ENCODE assay signal across 10 mouse cellular contexts in genomic region chr2:71160307-71160861, GRCm38 (mm10). TPM values are rescaled to one million over a fixed set of nuclear protein-coding genes. Genes with fewer than 3 reads are reported as not detected.
DNase-seq lines count a peak whose midpoint lies in the region; ATAC-seq lines count a peak whose summit lies in the region.
"Had no signal": no experiment of that assay in that cellular context is flagged by ENCODE, and none has a peak within 500 bp of the region (broad histone marks: within the 10 kb centered on the region; RNA-seq: fewer than 3 reads in every experiment).

No protein-coding gene starts in this region.

- H3K36me3 ChIP-seq in heart, embryonic 10.5 days = no peaks in the 10 kb centered on the region
- H3K36me3 ChIP-seq in lung, embryonic 16.5 days (ENCODE audit: control insufficient read depth, insufficient read depth, low read length) = no peaks in the 10 kb centered on the region
- H3K36me3 ChIP-seq in hindbrain, embryonic 12.5 days = no peaks in the 10 kb centered on the region
- H3K36me3 ChIP-seq in neural tube, embryonic 14.5 days (ENCODE audit: control insufficient read depth, insufficient read depth, low read length) = no peaks in the 10 kb centered on the region
- H3K36me3 ChIP-seq: limb, embryonic 12.5 days had no signal

- H3K27ac ChIP-seq in heart, embryonic 10.5 days = no peak overlapping the region
- no peak overlapping the region for H3K27ac ChIP-seq in lung, embryonic 16.5 days (ENCODE audit: low read length)
- 0 out of 2 replicates have a peak overlapping the region, but pooled peaks have one; percentile 48 for H3K27ac ChIP-seq in hindbrain, embryonic 12.5 days
- H3K27ac ChIP-seq in neural tube, embryonic 14.5 days (ENCODE audit: low read depth, low read length) = peak overlapping the region; percentile 57; the same call in 1 of the 2 replicates
- H3K27ac ChIP-seq: limb, embryonic 12.5 days had no signal

- 53% methylated on average over 11 of the region's 11 CpGs for WGBS in heart, embryonic 10.5 days
- WGBS in lung, embryonic 16.5 days = 35% methylated on average over 11 of the region's 11 CpGs
- 61% methylated on average over 11 of the region's 11 CpGs for WGBS in hindbrain, embryonic 12.5 days
- WGBS in neural tube, embryonic 14.5 days = 36% methylated on average over 11 of the region's 11 CpGs

- no peak for DNase-seq in heart, embryonic 10.5 days (ENCODE audit: low spot score)
- no peak for DNase-seq in heart, postnatal 4 days
- no peak for DNase-seq in lung, adult 18-20 months
- no peak for DNase-seq in urinary bladder, postnatal 25 days (ENCODE audit: low spot score)
- DNase-seq: cerebellum, adult 9-10 months had no signal

- ATAC-seq in lung, embryonic 16.5 days (ENCODE audit: low read depth) = no peak
- ATAC-seq in hindbrain, embryonic 12.5 days (ENCODE audit: low FRiP score) = peak; percentile 64; the same call in 1 of the 2 replicates
- ATAC-seq in neural tube, embryonic 14.5 days (ENCODE audit: low read depth) = peak; percentile 73
- no peak for ATAC-seq in megakaryocyte, adult 5-6 weeks (ENCODE audit: poor library complexity, severe bottlenecking)

- peaks cover 11% of the 10 kb centered on the region; the same call in 1 of the 2 replicates for H3K4me1 ChIP-seq in heart, embryonic 10.5 days
- H3K4me1 ChIP-seq in lung, embryonic 16.5 days (replicated peaks; ENCODE audit: control insufficient read depth, insufficient read depth, low read length) = no peaks in the 10 kb centered on the region; the same call in 1 of the 2 replicates
- peaks cover 14% of the 10 kb centered on the region; the same call in 1 of the 2 replicates for H3K4me1 ChIP-seq in hindbrain, embryonic 12.5 days
- no peaks in the 10 kb centered on the region for H3K4me1 ChIP-seq in neural tube, embryonic 14.5 days (ENCODE audit: control insufficient read depth, insufficient read depth, low read length)

- H3K4me2 ChIP-seq in lung, embryonic 16.5 days (ENCODE audit: low read depth, low read length) = peak overlapping the region; percentile 17; the same call in 1 of the 2 replicates
- H3K4me2 ChIP-seq in hindbrain, embryonic 12.5 days (replicated peaks) = no peak overlapping the region
- peak overlapping the region; percentile 16; the same call in 1 of the 2 replicates for H3K4me2 ChIP-seq in neural tube, embryonic 14.5 days (ENCODE audit: low read depth, low read length)
- H3K4me2 ChIP-seq: limb, embryonic 12.5 days had no signal

- H3K9ac ChIP-seq in lung, embryonic 16.5 days (ENCODE audit: low read length) = no peak overlapping the region
- no peak overlapping the region for H3K9ac ChIP-seq in hindbrain, embryonic 12.5 days
- H3K9ac ChIP-seq in neural tube, embryonic 14.5 days (replicated peaks; ENCODE audit: low read depth, low read length) = no peak overlapping the region
- H3K9ac ChIP-seq: limb, embryonic 12.5 days had no signal

- no peaks in the 10 kb centered on the region for H3K27me3 ChIP-seq in heart, embryonic 10.5 days (ENCODE audit: insufficient read depth, poor library complexity, severe bottlenecking)
- H3K27me3 ChIP-seq in lung, embryonic 16.5 days (ENCODE audit: control insufficient read depth, insufficient read depth, low read depth, low read length) = no peaks in the 10 kb centered on the region
- no peaks in the 10 kb centered on the region for H3K27me3 ChIP-seq in hindbrain, embryonic 12.5 days
- no peaks in the 10 kb centered on the region for H3K27me3 ChIP-seq in neural tube, embryonic 14.5 days (ENCODE audit: control insufficient read depth, insufficient read depth, low read length)
- H3K27me3 ChIP-seq: limb, embryonic 12.5 days had no signal

- H3K9me3 ChIP-seq in heart, embryonic 10.5 days = no peaks in the 10 kb centered on the region
- H3K9me3 ChIP-seq in lung, embryonic 16.5 days (ENCODE audit: control insufficient read depth, low read length) = no peaks in the 10 kb centered on the region
- H3K9me3 ChIP-seq in hindbrain, embryonic 12.5 days (replicated peaks) = no peaks in the 10 kb centered on the region
- no peaks in the 10 kb centered on the region for H3K9me3 ChIP-seq in neural tube, embryonic 14.5 days (ENCODE audit: control insufficient read depth, low read length)
- H3K9me3 ChIP-seq: limb, embryonic 12.5 days had no signal

- H3K4me3 ChIP-seq in heart, embryonic 10.5 days = peak overlapping the region; percentile 35
- H3K4me3 ChIP-seq in lung, embryonic 16.5 days (ENCODE audit: low read length) = no peak overlapping the region
- no peak overlapping the region for H3K4me3 ChIP-seq in hindbrain, embryonic 12.5 days
- H3K4me3 ChIP-seq in neural tube, embryonic 14.5 days (ENCODE audit: low read depth, low read length) = no peak overlapping the region
- H3K4me3 ChIP-seq: limb, embryonic 12.5 days had no signal

RNA-seq across cellular contexts. Expression of gene Cybrd1, which starts 42.7 kb away (rescaled TPM):
- polyA plus RNA-seq in heart, embryonic 10.5 days (2016; fragmentation: Nextera tagmentation; extraction: Ambion mirVana) = 1.2 and 1.9 TPM in 2 replicates
- 1 to 10 TPM; 1.2 to 1.3 TPM for total RNA-seq in heart, postnatal 4 days (2021)
- 4.6 and 5.1 TPM in 2 replicates for polyA plus RNA-seq in lung, embryonic 16.5 days (2015; fragmentation: Nextera tagmentation; extraction: Ambion mirVana)
- 1.6 TPM in 2 replicates for polyA plus RNA-seq in hindbrain, embryonic 12.5 days (2016; fragmentation: Nextera tagmentation; extraction: Ambion mirVana)
- 1.8 and 2.5 TPM in 2 replicates for polyA plus RNA-seq in neural tube, embryonic 14.5 days (2014; fragmentation: Nextera tagmentation; extraction: Ambion mirVana)
- not detected in 2 replicates for total RNA-seq in megakaryocyte, adult 5-6 weeks (2015)
- 0.04 TPM in 1 of 2 replicates, not detected in the other for total RNA-seq in megakaryocyte, adult 5-6 weeks (2017)

RNA-seq across cellular contexts. Expression of gene Dync1i2, which starts 51.1 kb away (rescaled TPM):
- polyA plus RNA-seq in heart, embryonic 10.5 days (2016; fragmentation: Nextera tagmentation; extraction: Ambion mirVana) = 69.4 and 70.4 TPM in 2 replicates
- 10 to 100 TPM; 96.0 to 99.1 TPM for total RNA-seq in heart, postnatal 4 days (2021)
- 97.9 and 104 TPM in 2 replicates for polyA plus RNA-seq in lung, embryonic 16.5 days (2015; fragmentation: Nextera tagmentation; extraction: Ambion mirVana)
- 177 and 200 TPM in 2 replicates for polyA plus RNA-seq in hindbrain, embryonic 12.5 days (2016; fragmentation: Nextera tagmentation; extraction: Ambion mirVana)
- 229 and 268 TPM in 2 replicates for polyA plus RNA-seq in neural tube, embryonic 14.5 days (2014; fragmentation: Nextera tagmentation; extraction: Ambion mirVana)
- 119 and 139 TPM in 2 replicates for total RNA-seq in megakaryocyte, adult 5-6 weeks (2015)
- total RNA-seq in megakaryocyte, adult 5-6 weeks (2017) = 126 TPM in 2 replicates

Comparison
In these comparisons a context has a peak if more than half of its experiments do, and no peak if none do; other contexts are left out.
1. H3K27ac ChIP-seq: peak in hindbrain, embryonic 12.5 days (single experiment) and neural tube, embryonic 14.5 days (single experiment); none in heart, embryonic 10.5 days (single experiment) and lung, embryonic 16.5 days (single experiment).
2. ATAC-seq: peak in hindbrain, embryonic 12.5 days (single experiment) and neural tube, embryonic 14.5 days (single experiment); none in lung, embryonic 16.5 days (single experiment) and megakaryocyte, adult 5-6 weeks (single experiment).